Mouse (Mus musculus): ENCODE measurements around the gene Olfr293.

Gene Olfr293

GRCm38 (mm10) chr7:86648761-86649160, at the start of gene Olfr293:
Gene Olfr293 (plus strand): TSS chr7:86649061.
- no peak for DNase-seq (ENCODE audit: low spot score in 2 of 2)

GRCm38 (mm10) chr7:86616543-86616942, 32.3 kb upstream of the Olfr293 start, which contains the start of gene Olfr294:
Gene Olfr294 (minus strand): TSS chr7:86616643.
- DNase-seq (ENCODE audit: low spot score in 2 of 2) = no peak

- no peak for DNase-seq (ENCODE audit: low spot score in 2 of 2)
Observed at GRCm38 (mm10) chr7:86688030-86688429, 39.2 kb downstream of the Olfr293 start, which contains the start of gene Olfr292. Gene Olfr292 (plus strand): TSS chr7:86688330.

Measured in cerebellum, postnatal 4 days (tissue).